Mouse (Mus musculus) embryonic facial prominence, embryonic 13.5 days (tissue): ENCODE results near the gene Noto. TPM values are rescaled to one million over a fixed set of nuclear protein-coding genes. Genes with fewer than 3 reads are reported as not detected.
"Not testable (repeated sequence)": the region's sequence is repeated elsewhere in the genome, so short reads cannot be mapped to it uniquely, and the experiment has no call there.

Source experiments
- ATAC-seq: fragments of 200-750 bp; cut with Nextera tagmentation; 2 replicates; pipeline ENCODE4 v1.8.0; 2017; ENCODE audit warnings: low read depth; ENCODE audit not compliant: insufficient number of reproducible peaks, insufficient read depth, low FRiP score, low TSS enrichment
- H3K27ac ChIP-seq: fragments of 300-500 bp; sonication (generic); 2 replicates; pipeline ENCODE4 v1.5.1; 2015; ENCODE audit warnings: moderate library complexity, mild to moderate bottlenecking, inconsistent platforms
- H3K27me3 ChIP-seq: fragments of 300-500 bp; sonication (generic); 2 replicates; pipeline ENCODE4 v1.6.1; 2015; ENCODE audit warnings: mild to moderate bottlenecking, inconsistent platforms
- H3K36me3 ChIP-seq: fragments of 300-500 bp; sonication (generic); 2 replicates; pipeline ENCODE4 v1.6.1; 2015; ENCODE audit warnings: mild to moderate bottlenecking, inconsistent platforms
- H3K4me1 ChIP-seq: fragments of 300-500 bp; sonication (generic); 2 replicates; pipeline ENCODE4 v1.6.1; 2015; ENCODE audit warnings: inconsistent platforms
- H3K4me2 ChIP-seq: fragments of 300-500 bp; sonication (generic); 2 replicates; pipeline ENCODE4 v1.6.1; 2015; ENCODE audit warnings: moderate library complexity, mild to moderate bottlenecking, inconsistent platforms
- H3K4me3 ChIP-seq: fragments of 300-500 bp; sonication (generic); 2 replicates; pipeline ENCODE4 v1.5.1; 2015; ENCODE audit warnings: mild to moderate bottlenecking, inconsistent platforms
- H3K9ac ChIP-seq: fragments of 300-500 bp; sonication (generic); 2 replicates; pipeline ENCODE4 v1.6.1; 2015; ENCODE audit warnings: mild to moderate bottlenecking, inconsistent platforms
- H3K9me3 ChIP-seq: fragments of 300-500 bp; sonication (generic); 2 replicates; pipeline ENCODE4 v1.6.1; 2016; ENCODE audit warnings: inconsistent platforms
- WGBS: fragments of 180-500 bp; shearing (Covaris S2); methylation state at CpG from one replicate; pipeline ENCODE4 v1.1.7; 2015; ENCODE audit warnings: mixed read lengths; 5-methylcytosine and 5-hydroxymethylcytosine counted together
- polyA plus RNA-seq: library from polyadenylated mRNA; unstranded; fragments of >200 nt; fragmentation: Nextera tagmentation; extraction: Ambion mirVana; gene quantifications from 2 replicates; pipeline ENCODE4 v1.2.1, GENCODE M21; 2015

Gene Noto
- polyA plus RNA-seq, 1 experiment from 2014 or later = not detected

GRCm38 (mm10) chr6:85431842-85432431 lies 8.3 kb downstream of the Noto start, which contains the start of gene Smyd5:
Smyd5 (plus strand) TSS chr6:85431989.
- no peaks in the 10 kb centered on the region for H3K9me3 ChIP-seq
- peaks cover 13% of the 10 kb centered on the region for H3K4me1 ChIP-seq
- peak within 1 kb of the TSS; percentile 28; the same call in 1 of the 2 replicates for H3K27ac ChIP-seq
- H3K4me2 ChIP-seq = peak within 1 kb of the TSS; percentile 79
- WGBS = under 1% methylated on average over 36 of the region's 39 CpGs
- H3K27me3 ChIP-seq = no peaks in the 10 kb centered on the region
- no peaks in the 10 kb centered on the region for H3K36me3 ChIP-seq
- H3K4me3 ChIP-seq = peak within 1 kb of the TSS; percentile 97
- ATAC-seq = peak; percentile 81
- peak within 1 kb of the TSS; percentile 88 for H3K9ac ChIP-seq

GRCm38 (mm10) chr6:85433865-85434264 lies 10.2 kb downstream of the Noto start:
- no peak overlapping the region for H3K9ac ChIP-seq
- H3K27ac ChIP-seq = no peak overlapping the region
- WGBS = 77% methylated on average over 5 of the region's 5 CpGs
- H3K4me3 ChIP-seq = no peak overlapping the region
- ATAC-seq = no peak
- H3K9me3 ChIP-seq = no peaks in the 10 kb centered on the region
- no peak overlapping the region for H3K4me2 ChIP-seq
- H3K36me3 ChIP-seq = peaks cover 12% of the 10 kb centered on the region
- peaks cover 13% of the 10 kb centered on the region for H3K4me1 ChIP-seq
- no peaks in the 10 kb centered on the region for H3K27me3 ChIP-seq

- Histone ChIP-seq H3K4me3 (no peak overlapping the region), H3K4me2 (no peak overlapping the region), H3K9me3 (no peaks in the 10 kb centered on the region), H3K36me3 (peaks cover 35% of the 10 kb centered on the region), H3K27ac (no peak overlapping the region), H3K9ac (no peak overlapping the region), H3K27me3 (no peaks in the 10 kb centered on the region), H3K4me1 (peaks cover 13% of the 10 kb centered on the region)
- ATAC-seq = no peak
- WGBS = 91% methylated on average over 1 of the region's 1 CpGs
Observed at GRCm38 (mm10) chr6:85436204-85436603, 12.5 kb downstream of the Noto start.

- Histone ChIP-seq H3K27me3 (no peaks in the 10 kb centered on the region), H3K9me3 (no peaks in the 10 kb centered on the region), H3K36me3 (peaks cover 39% of the 10 kb centered on the region), H3K4me1 (peaks cover 10% of the 10 kb centered on the region), H3K4me2 (no peak overlapping the region), H3K9ac (no peak overlapping the region), H3K27ac (no peak overlapping the region), H3K4me3 (no peak overlapping the region)
- WGBS = 81% methylated on average over 5 of the region's 6 CpGs
- no peak for ATAC-seq
Observed at GRCm38 (mm10) chr6:85436631-85437030, 12.9 kb downstream of the Noto start.

GRCm38 (mm10) chr6:85441142-85441541 lies 17.5 kb downstream of the Noto start:
- H3K9ac ChIP-seq = no peak overlapping the region
- no peak overlapping the region for H3K4me2 ChIP-seq
- no peaks in the 10 kb centered on the region for H3K4me1 ChIP-seq
- ATAC-seq = no peak
- peaks cover 79% of the 10 kb centered on the region for H3K36me3 ChIP-seq
- H3K27ac ChIP-seq = no peak overlapping the region
- no peaks in the 10 kb centered on the region for H3K27me3 ChIP-seq
- no peak overlapping the region for H3K4me3 ChIP-seq
- H3K9me3 ChIP-seq = no peaks in the 10 kb centered on the region
- WGBS = 80% methylated on average over 4 of the region's 4 CpGs

GRCm38 (mm10) chr6:85443488-85444233 lies 20.0 kb downstream of the Noto start:
- Histone ChIP-seq H3K4me2 (no peak overlapping the region), H3K9ac (no peak overlapping the region), H3K4me3 (no peak overlapping the region), H3K9me3 (no peaks in the 10 kb centered on the region), H3K27ac (no peak overlapping the region), H3K36me3 (peaks cover 83% of the 10 kb centered on the region), H3K4me1 (no peaks in the 10 kb centered on the region), H3K27me3 (no peaks in the 10 kb centered on the region)
- WGBS = 90% methylated on average over 3 of the region's 3 CpGs
- no peak for ATAC-seq

GRCm38 (mm10) chr6:85444266-85444965 lies 20.7 kb downstream of the Noto start:
- ATAC-seq = no peak
- H3K27me3 ChIP-seq = no peaks in the 10 kb centered on the region
- H3K27ac ChIP-seq = no peak overlapping the region; the same call in 1 of the 2 replicates
- no peak overlapping the region for H3K9ac ChIP-seq
- H3K36me3 ChIP-seq = peaks cover 75% of the 10 kb centered on the region
- H3K4me3 ChIP-seq = no peak overlapping the region
- H3K4me1 ChIP-seq = no peaks in the 10 kb centered on the region
- 84% methylated on average over 8 of the region's 8 CpGs for WGBS
- H3K9me3 ChIP-seq = no peaks in the 10 kb centered on the region
- no peak overlapping the region for H3K4me2 ChIP-seq

GRCm38 (mm10) chr6:85445286-85445685 lies 21.6 kb downstream of the Noto start:
- no peak overlapping the region for H3K27ac ChIP-seq
- no peaks in the 10 kb centered on the region for H3K9me3 ChIP-seq
- H3K36me3 ChIP-seq = peaks cover 67% of the 10 kb centered on the region
- 76% methylated on average over 5 of the region's 5 CpGs for WGBS
- peaks cover 3% of the 10 kb centered on the region; the same call in 1 of the 2 replicates for H3K4me1 ChIP-seq
- no peak overlapping the region for H3K4me2 ChIP-seq
- no peak overlapping the region for H3K4me3 ChIP-seq
- 0 out of 2 replicates have a peak, but pooled peaks have one; percentile 17 for ATAC-seq
- no peaks in the 10 kb centered on the region for H3K27me3 ChIP-seq
- H3K9ac ChIP-seq = no peak overlapping the region

- Histone ChIP-seq H3K27me3 (no peaks in the 10 kb centered on the region), H3K9ac (no peak overlapping the region), H3K27ac (no peak overlapping the region), H3K4me3 (no peak overlapping the region), H3K4me2 (no peak overlapping the region), H3K36me3 (peaks cover 47% of the 10 kb centered on the region), H3K4me1 (peaks cover 8% of the 10 kb centered on the region; the same call in 1 of the 2 replicates), H3K9me3 (no peaks in the 10 kb centered on the region)
- 89% methylated on average over 6 of the region's 6 CpGs for WGBS
- no peak for ATAC-seq
Observed at GRCm38 (mm10) chr6:85447351-85447750, 23.7 kb downstream of the Noto start.

- not testable (repeated sequence) for H3K9me3 ChIP-seq, H3K9ac ChIP-seq, ATAC-seq, H3K27me3 ChIP-seq, H3K27ac ChIP-seq
- peak overlapping the region; percentile 71 for H3K4me3 ChIP-seq
- 74% methylated on average over 1 of the region's 1 CpGs for WGBS
- peaks cover 23% of the 10 kb centered on the region for H3K36me3 ChIP-seq
- peak overlapping the region; percentile 96 for H3K4me2 ChIP-seq
- peaks cover 31% of the 10 kb centered on the region for H3K4me1 ChIP-seq
Observed at GRCm38 (mm10) chr6:85450140-85450539, 26.5 kb downstream of the Noto start.

- no peaks in the 10 kb centered on the region for H3K9me3 ChIP-seq
- H3K9ac ChIP-seq = peak within 1 kb of the TSS; percentile 90
- peak within 1 kb of the TSS; percentile 71 for H3K4me3 ChIP-seq
- H3K4me2 ChIP-seq = peak within 1 kb of the TSS; percentile 96
- peak within 1 kb of the TSS; percentile 94 for H3K27ac ChIP-seq
- H3K36me3 ChIP-seq = peaks cover 15% of the 10 kb centered on the region
- 2% methylated on average over 79 of the region's 96 CpGs for WGBS
- H3K4me1 ChIP-seq = peaks cover 34% of the 10 kb centered on the region
- H3K27me3 ChIP-seq = no peaks in the 10 kb centered on the region
- peak; percentile 93 for ATAC-seq
Observed at GRCm38 (mm10) chr6:85450697-85451663, 27.3 kb downstream of the Noto start, which contains the start of gene Cct7. Cct7 (plus strand) TSS chr6:85451514.
